Mouse (Mus musculus): ENCODE data around the gene Ralgapa2.

Ralgapa2 gene

DNA sequence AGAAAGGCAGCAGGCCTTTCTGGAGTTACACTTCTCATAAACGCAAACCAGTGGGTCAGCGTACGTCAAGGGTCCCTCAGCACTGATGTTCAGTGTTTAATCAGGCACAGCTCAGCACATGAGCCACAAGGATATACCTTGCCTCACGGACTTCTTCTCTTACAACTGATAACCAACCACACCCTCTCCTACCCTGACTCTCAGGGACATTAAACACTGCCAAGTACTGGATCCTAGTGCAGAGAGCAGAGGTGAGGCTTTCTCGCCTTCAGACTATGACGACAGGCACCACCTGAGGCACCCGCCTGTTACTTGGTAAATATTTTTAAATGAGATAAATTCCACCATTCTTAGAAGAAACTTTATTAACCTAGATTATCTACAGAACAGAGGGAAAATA lies 85.8 kb downstream of the Ralgapa2 start:
- no peak for DNase-seq

- no peak for DNase-seq
Measured at GRCm38 (mm10) chr2:146425235-146425634, 86.9 kb downstream of the Ralgapa2 start.

GRCm38 (mm10) chr2:146423710-146424301 lies 88.3 kb downstream of the Ralgapa2 start:
- DNase-seq: no peak

- DNase-seq: no peak
Measured at GRCm38 (mm10) chr2:146423032-146423691, 89.0 kb downstream of the Ralgapa2 start.

- DNase-seq: no peak
Measured at GRCm38 (mm10) chr2:146416283-146416682, 95.9 kb downstream of the Ralgapa2 start.

- peak; percentile 85 to 92 for DNase-seq
Measured at GRCm38 (mm10) chr2:146414484-146415291, 97.5 kb downstream of the Ralgapa2 start.

DNA sequence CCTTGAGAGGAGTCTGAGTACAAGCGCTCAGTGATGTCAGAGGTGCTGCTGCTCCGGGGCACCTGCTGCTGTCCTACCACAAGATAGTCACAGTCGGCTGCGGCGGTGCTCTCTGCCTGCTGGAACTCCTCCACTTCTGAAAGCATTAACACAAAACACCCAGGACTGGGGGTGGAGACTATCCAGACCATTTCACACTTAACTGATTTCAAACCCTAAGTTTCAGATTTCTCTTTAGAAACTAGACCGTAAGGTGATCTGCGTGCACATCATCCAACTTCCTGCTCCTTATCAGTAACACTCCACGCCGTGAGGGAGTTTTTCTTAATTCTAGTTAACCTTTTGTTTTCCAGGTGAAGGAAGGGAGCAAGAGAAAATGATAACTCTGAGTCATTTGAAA lies 99.4 kb downstream of the Ralgapa2 start:
- DNase-seq: no peak

DNA sequence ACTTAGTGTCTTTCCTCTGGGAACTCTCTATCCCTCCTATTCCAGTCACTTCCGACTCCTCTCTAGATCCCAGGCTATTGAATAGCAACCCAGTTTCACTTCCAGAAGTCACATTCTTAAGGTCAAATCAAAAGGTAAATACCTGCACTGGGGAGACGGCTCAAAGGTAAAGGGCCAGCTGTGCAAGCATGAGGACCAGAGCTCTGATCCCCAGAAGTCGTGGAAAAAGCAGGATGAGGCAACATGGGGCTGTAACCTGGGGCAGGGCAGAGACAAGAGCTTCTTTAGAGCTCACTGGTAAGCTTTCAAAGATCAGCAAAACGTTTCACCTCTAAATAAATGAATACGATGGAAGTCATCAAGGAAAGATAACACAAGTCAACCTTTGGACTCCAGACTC lies 100.2 kb downstream of the Ralgapa2 start:
- DNase-seq: no peak

DNA sequence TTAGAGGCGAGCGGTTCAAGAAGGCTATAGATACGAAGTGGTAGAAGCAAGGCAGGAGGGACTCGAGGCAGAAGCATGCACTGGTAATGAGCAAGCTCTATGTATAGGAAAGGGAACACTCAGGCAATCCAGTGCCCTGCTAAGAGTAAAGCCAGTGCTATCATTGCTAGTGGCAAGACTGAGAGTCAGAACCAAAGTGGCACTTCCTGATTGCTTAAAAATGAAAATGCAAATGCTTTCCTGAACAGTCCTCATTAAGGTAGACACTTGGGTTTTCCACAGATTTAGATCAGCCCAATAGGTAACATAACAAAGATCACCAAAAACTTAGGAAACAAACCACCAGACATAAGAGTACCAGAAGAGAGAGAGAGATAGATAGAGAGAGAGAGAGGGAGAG lies 105.1 kb downstream of the Ralgapa2 start:
- DNase-seq: no peak

DNA sequence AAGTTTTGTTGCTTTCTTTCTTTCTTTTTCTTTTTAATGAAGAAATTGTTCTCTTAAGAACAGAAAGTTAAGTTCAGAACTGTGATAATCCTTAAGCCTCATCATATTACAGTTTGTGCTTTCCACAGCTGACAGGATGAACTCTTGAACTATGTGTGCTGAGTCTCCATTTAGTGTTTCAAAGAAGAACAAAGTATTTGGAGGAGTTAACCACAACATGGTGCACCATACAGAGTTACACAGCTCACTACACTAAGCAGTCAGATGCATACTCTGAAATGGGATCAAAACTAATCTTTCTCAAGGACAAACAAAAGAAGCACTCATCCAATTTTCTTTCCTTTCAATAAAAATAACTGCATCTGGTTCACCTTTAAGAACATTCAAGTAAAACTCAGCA lies 110.6 kb downstream of the Ralgapa2 start:
- DNase-seq: no peak

DNA sequence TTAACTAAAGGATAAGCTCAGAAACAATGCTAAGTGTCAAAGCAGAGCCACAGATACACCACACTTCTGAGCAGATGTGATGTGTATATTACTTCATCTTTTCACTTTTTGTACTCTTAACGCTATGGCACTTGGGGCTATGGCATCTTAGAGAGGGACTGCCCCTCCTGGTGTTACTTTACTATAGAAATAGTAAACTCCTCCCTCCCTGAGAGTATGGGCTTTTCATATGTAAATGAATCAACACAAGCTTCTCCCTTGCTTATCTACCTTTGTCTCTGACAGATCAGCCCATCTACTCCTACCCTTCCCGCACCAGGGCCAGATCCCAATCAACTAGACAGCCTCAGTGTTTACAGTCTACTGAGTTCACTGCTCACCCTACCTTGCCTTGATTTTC lies 111.4 kb downstream of the Ralgapa2 start:
- DNase-seq: no peak

DNA sequence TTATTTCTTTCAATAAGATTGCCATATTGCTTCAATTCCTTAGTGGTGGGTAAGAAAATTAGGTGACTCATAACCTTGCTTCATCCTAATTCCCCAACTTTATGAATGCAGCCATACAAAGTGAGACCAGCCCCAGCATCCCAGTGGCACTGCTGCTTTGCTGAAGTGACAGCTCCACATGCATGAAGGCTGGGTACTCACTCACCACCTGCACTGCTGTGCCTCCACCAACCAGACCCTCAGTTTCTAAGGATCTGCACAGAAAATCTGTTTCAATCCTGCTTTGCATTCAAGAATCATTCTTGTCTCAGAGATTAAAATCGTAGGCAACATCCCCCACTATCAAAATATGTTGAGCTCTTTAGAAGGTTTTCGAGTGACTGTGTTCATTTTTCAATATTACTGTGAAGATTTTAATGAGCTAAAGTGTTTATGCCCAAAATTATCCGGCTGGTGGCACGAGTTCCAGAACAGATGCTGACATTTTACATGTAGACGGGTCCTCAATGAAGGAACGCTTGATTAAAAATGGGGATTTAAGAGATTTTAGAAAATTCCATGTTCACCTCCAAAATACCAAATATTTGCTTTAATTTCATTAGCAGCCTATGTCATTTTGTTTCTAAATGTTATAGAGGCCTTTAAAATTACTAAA lies 113.8 kb downstream of the Ralgapa2 start:
- no peak for DNase-seq

GRCm38 (mm10) chr2:146387211-146387610 lies 124.9 kb downstream of the Ralgapa2 start:
- DNase-seq: no peak

GRCm38 (mm10) chr2:146384582-146384981 lies 127.6 kb downstream of the Ralgapa2 start:
- peak in 1 of 2 experiments; percentile 14 for DNase-seq

DNA sequence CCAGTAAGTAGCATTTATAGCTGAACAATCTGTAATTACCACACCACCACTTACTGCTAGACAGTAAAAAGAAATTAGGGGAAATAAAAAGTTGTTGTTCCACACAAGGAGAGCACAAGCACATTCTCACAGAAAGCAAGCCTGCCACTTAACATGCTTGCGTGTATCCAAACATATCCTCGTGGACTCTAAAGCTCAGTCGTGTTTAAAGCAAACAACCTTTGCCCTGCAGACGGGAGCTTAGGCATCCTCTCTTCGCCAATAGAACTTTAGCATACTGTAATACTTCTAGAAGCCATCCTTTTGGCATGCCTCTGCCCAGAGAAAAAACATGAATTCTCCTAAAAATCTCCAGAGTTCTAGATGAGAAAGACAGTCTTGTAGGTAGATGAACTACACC lies 135.9 kb downstream of the Ralgapa2 start:
- DNase-seq: no peak

- DNase-seq: peak; percentile 53 to 59
Measured at GRCm38 (mm10) chr2:146366098-146366497, 146.0 kb downstream of the Ralgapa2 start.

- DNase-seq: no peak
Measured at GRCm38 (mm10) chr2:146365368-146365983, 146.7 kb downstream of the Ralgapa2 start.

GRCm38 (mm10) chr2:146363483-146363882 lies 148.7 kb downstream of the Ralgapa2 start:
- peak; percentile 66 to 80 for DNase-seq

GRCm38 (mm10) chr2:146362932-146363331 lies 149.2 kb downstream of the Ralgapa2 start:
- DNase-seq: peak; percentile 23 to 32

GRCm38 (mm10) chr2:146361969-146362368 lies 150.2 kb downstream of the Ralgapa2 start:
- no peak for DNase-seq

GRCm38 (mm10) chr2:146361076-146361475 lies 151.1 kb downstream of the Ralgapa2 start:
- DNase-seq: no peak

DNA sequence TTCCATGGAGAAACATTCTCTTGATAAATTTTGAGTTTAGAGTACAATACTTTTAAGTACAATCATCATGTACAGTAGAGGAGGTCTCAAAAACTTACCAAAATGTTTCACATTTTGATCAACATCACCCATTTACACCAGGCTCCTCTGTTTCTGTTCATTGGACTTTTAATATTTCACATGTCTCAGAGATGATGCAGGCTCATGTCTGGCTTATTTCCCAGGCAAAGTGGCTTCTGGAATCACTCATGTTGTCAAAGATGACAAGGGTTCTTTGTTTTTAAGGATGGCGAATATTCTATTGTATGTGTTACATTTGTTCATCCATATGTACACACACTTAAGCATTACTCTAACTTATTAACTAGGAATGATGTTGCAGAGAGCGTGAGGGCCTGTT lies 152.5 kb downstream of the Ralgapa2 start:
- no peak for DNase-seq

DNA sequence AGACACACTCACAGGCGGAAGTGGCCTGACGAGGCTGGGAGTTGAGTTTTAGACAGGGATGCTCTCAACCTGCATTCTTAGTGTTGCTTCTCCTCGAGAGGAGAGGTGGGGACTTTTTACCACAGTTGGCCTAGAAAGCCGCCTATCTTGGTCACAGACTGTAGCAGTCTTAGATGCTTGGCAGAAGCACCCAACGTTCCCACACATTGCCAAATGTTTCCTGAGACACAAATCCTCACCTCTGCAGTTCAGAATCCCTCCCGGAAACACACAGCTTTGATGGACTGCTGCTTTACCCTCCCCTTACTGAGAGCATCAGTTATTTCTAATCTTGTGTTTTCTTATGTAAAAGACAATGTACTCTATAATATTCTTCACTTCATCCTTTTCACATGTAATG lies 155.6 kb downstream of the Ralgapa2 start:
- peak in 1 of 2 experiments; percentile 27 for DNase-seq

Data from cerebellum, postnatal 25 days (tissue).